Mouse (Mus musculus) brain, adult 2 months (tissue): ENCODE measurements at regions not wholly inside any gene's neighbourhood (a gene's known extent, or its start where the extent isn't known, plus 50 kb on each side); places are given as distances from the start of the nearest gene placed in this dataset.
A peak's percentile ranks its signal among the peaks of the same experiment; 100 is the strongest.

Experiments
- DNase-seq: peaks from one replicate; pipeline ENCODE4 v3.0.0; 2011; ENCODE audit warnings: low read depth, low spot score

- peak; percentile 47 for DNase-seq
Measured at GRCm38 (mm10) chr12:45437271-45437670, 362.8 kb upstream of the Stxbp6 start.

GRCm38 (mm10) chr12:45399436-45399835 lies 324.9 kb upstream of the Stxbp6 start:
- peak; percentile 74 for DNase-seq

GRCm38 (mm10) chr12:45384864-45385263 lies 310.4 kb upstream of the Stxbp6 start:
- DNase-seq = peak; percentile 59
